Mouse (Mus musculus): ENCODE data around the gene Ms4a7. TPM values are rescaled to one million over a fixed set of nuclear protein-coding genes. Genes with fewer than 3 reads are reported as not detected.

Ms4a7 gene
- polyA plus RNA-seq (2014; fragmentation: Nextera tagmentation; extraction: Ambion mirVana) = 2.6 TPM in 1 of 2 replicates, not detected in the other

DNA sequence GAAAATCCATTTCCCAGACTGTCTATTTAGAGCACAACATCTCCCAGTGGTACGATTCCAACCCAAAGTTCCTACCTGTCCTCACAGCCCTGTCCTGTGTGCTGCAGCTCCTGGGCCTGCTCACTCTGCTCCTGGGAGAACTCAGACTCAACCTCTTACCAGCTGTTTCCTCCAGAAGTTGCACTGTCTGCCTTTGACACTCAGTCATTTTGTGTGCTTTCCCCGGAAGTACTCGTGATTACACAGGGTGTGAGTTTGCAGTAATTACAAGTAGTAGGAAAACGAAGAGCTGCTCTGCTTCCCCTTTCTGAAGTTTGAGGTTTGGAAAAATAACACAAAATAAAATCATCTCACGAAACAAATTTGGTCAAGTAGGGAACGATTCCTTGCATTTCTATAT lies at the start of gene Ms4a7:
Ms4a7 (minus strand) TSS at position 215 of the 400 bp plus-strand sequence.
- 93% methylated on average over 6 of the region's 6 CpGs for WGBS
- no peaks in the 10 kb centered on the region for H3K9me3 ChIP-seq (ENCODE audit: control insufficient read depth, low read length)
- no peaks in the 10 kb centered on the region for H3K36me3 ChIP-seq (ENCODE audit: control insufficient read depth, insufficient read depth, low read length)
- H3K4me1 ChIP-seq (ENCODE audit: control insufficient read depth, insufficient read depth, low read length) = no peaks in the 10 kb centered on the region
- DNase-seq (no peak), ATAC-seq (ENCODE audit: low FRiP score, low TSS enrichment) (no peak)
- H3K4me2 ChIP-seq (ENCODE audit: low read length) = no peak within 1 kb of the TSS
- H3K9ac ChIP-seq (replicated peaks; ENCODE audit: low read length) = no peak within 1 kb of the TSS
- no peak within 1 kb of the TSS for H3K27ac ChIP-seq (replicated peaks; ENCODE audit: low read depth, low read length)
- no peaks in the 10 kb centered on the region for H3K27me3 ChIP-seq (ENCODE audit: control insufficient read depth, insufficient read depth, low read length)
- H3K4me3 ChIP-seq (replicated peaks; ENCODE audit: low read depth, low read length) = no peak within 1 kb of the TSS

DNA sequence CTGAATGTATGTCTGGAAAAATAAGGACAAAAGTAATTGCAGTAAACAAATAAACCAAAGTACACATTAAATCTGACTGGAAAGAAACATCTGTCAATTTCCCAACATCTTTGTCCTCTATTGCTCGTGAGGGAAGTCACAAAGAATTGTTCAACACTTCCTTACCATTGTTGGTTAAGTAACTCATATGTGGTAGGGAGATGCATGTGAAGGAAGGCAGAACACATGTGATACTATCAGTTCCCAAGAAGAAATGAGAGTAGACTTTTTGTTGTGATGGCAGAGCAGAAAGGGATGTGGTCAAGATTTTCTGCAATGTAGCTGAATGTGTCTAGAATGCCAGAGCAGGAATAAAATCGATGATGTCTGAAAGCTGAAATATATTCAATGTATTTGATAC lies 40.5 kb upstream of the Ms4a7 start:
- no peak for DNase-seq
- H3K4me1 ChIP-seq (ENCODE audit: control insufficient read depth, insufficient read depth, low read length) = no peaks in the 10 kb centered on the region
- no peaks in the 10 kb centered on the region for H3K9me3 ChIP-seq (ENCODE audit: control insufficient read depth, low read length)
- H3K4me3 ChIP-seq (replicated peaks; ENCODE audit: low read depth, low read length) = no peak overlapping the region
- H3K9ac ChIP-seq (replicated peaks; ENCODE audit: low read length) = no peak overlapping the region
- no peaks in the 10 kb centered on the region for H3K36me3 ChIP-seq (ENCODE audit: control insufficient read depth, insufficient read depth, low read length)
- H3K27me3 ChIP-seq (ENCODE audit: control insufficient read depth, insufficient read depth, low read length) = no peaks in the 10 kb centered on the region
- WGBS = 79% methylated on average over 2 of the region's 2 CpGs
- ATAC-seq (ENCODE audit: low FRiP score, low TSS enrichment) = no peak
- H3K27ac ChIP-seq (replicated peaks; ENCODE audit: low read depth, low read length) = no peak overlapping the region
- no peak overlapping the region for H3K4me2 ChIP-seq (ENCODE audit: low read length)

DNA sequence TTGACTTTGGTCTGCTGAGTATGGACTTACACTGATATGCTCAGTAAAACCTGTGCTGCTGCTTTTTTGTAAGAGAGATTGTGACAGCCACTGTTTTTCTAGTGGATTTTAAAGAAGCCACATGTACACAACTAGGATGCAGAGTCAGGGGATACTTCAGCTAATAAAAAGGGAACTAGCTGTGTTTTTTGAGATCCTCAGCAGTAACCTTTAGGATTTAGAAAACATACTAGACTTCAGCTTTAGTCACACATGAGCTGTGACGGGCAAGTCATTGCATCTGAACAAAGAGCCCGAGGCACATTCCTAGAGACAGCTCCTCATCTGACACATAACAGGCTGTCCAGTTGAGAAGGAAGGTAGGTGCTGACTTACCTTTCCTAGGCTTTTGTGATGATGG lies 39.3 kb upstream of the Ms4a7 start, which contains the start of gene Ms4a4a:
Ms4a4a (plus strand) TSS at position 251 of the 400 bp plus-strand sequence.
- Histone ChIP-seq H3K36me3 (ENCODE audit: control insufficient read depth, insufficient read depth, low read length) (no peaks in the 10 kb centered on the region), H3K27me3 (ENCODE audit: control insufficient read depth, insufficient read depth, low read length) (no peaks in the 10 kb centered on the region), H3K4me2 (ENCODE audit: low read length) (no peak within 1 kb of the TSS), H3K4me1 (ENCODE audit: control insufficient read depth, insufficient read depth, low read length) (no peaks in the 10 kb centered on the region), H3K9ac (replicated peaks; ENCODE audit: low read length) (no peak within 1 kb of the TSS), H3K4me3 (replicated peaks; ENCODE audit: low read depth, low read length) (no peak within 1 kb of the TSS), H3K27ac (replicated peaks; ENCODE audit: low read depth, low read length) (no peak within 1 kb of the TSS), H3K9me3 (ENCODE audit: control insufficient read depth, low read length) (no peaks in the 10 kb centered on the region)
- ATAC-seq (ENCODE audit: low FRiP score, low TSS enrichment) (no peak), DNase-seq (no peak)
- 82% methylated on average over 2 of the region's 2 CpGs for WGBS

DNA sequence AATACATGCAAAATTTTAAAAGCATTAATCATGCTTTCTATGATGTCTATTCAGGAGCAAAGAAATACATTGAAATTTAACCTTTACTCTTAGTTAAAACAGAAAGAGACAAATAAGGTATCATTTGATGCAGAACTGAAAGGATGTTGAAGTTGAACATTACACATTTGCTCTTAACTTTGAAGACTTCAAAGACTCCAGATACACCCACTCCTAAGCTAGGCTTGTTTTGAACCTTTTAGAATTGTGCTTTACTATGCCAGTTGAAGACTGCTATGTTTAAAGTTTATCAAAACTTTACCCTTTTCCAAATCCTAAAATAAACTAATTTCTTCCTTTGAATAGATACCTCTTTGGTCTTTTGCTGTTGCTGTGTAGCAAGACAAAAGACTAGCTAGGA lies 35.2 kb upstream of the Ms4a7 start:
- Histone ChIP-seq H3K36me3 (ENCODE audit: control insufficient read depth, insufficient read depth, low read length) (no peaks in the 10 kb centered on the region), H3K4me1 (ENCODE audit: control insufficient read depth, insufficient read depth, low read length) (no peaks in the 10 kb centered on the region), H3K9me3 (ENCODE audit: control insufficient read depth, low read length) (no peaks in the 10 kb centered on the region), H3K4me3 (replicated peaks; ENCODE audit: low read depth, low read length) (no peak overlapping the region), H3K4me2 (ENCODE audit: low read length) (no peak overlapping the region), H3K27me3 (ENCODE audit: control insufficient read depth, insufficient read depth, low read length) (no peaks in the 10 kb centered on the region), H3K27ac (replicated peaks; ENCODE audit: low read depth, low read length) (no peak overlapping the region), H3K9ac (replicated peaks; ENCODE audit: low read length) (no peak overlapping the region)
- DNase-seq = no peak
- ATAC-seq (ENCODE audit: low FRiP score, low TSS enrichment) = no peak

DNA sequence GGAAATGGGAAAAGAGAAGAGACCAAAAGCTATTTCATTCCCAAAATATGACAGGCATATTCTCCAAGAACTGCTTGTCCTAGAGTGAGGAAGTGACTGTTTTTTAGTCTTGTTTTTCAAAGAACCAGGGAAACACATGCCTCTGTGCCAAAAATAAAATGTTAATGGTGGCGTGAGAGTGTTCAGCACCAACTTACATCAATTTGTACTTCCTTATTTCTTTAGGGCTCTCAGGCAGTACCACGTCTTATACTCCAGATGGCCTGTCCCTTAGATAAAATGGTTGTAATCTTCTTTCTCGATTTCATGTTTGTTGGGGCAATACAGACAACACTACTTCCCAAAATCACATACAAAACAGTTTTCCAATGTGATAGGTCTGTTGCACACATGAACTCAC lies 32.4 kb upstream of the Ms4a7 start:
- Histone ChIP-seq H3K27ac (replicated peaks; ENCODE audit: low read depth, low read length) (no peak overlapping the region), H3K4me2 (ENCODE audit: low read length) (no peak overlapping the region), H3K27me3 (ENCODE audit: control insufficient read depth, insufficient read depth, low read length) (no peaks in the 10 kb centered on the region), H3K4me3 (replicated peaks; ENCODE audit: low read depth, low read length) (no peak overlapping the region), H3K9me3 (ENCODE audit: control insufficient read depth, low read length) (no peaks in the 10 kb centered on the region), H3K4me1 (ENCODE audit: control insufficient read depth, insufficient read depth, low read length) (no peaks in the 10 kb centered on the region), H3K36me3 (ENCODE audit: control insufficient read depth, insufficient read depth, low read length) (no peaks in the 10 kb centered on the region), H3K9ac (replicated peaks; ENCODE audit: low read length) (no peak overlapping the region)
- ATAC-seq (ENCODE audit: low FRiP score, low TSS enrichment) (no peak), DNase-seq (no peak)
- 82% methylated on average over 3 of the region's 3 CpGs for WGBS

DNA sequence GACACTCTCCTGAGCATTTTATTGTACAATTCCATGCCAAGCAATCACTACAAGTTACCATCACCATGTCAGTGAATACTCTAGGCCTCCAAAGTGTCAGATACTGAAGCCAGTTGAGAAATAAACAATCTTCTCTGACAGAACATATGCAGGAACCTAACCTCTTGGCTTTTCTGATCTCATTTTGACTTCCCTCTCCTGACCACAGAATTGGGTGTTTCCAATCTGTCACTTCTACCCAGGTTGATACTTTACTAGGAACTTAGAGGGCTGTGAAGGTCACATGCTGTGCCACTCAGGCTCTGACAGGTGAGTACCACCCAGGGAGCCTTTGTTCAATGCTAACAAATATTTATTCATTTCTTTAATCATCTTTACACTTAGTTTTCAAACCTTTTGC lies 26.1 kb upstream of the Ms4a7 start:
- H3K4me3 ChIP-seq (replicated peaks; ENCODE audit: low read depth, low read length) = no peak overlapping the region
- no peaks in the 10 kb centered on the region for H3K9me3 ChIP-seq (ENCODE audit: control insufficient read depth, low read length)
- no peak overlapping the region for H3K4me2 ChIP-seq (ENCODE audit: low read length)
- no peaks in the 10 kb centered on the region for H3K4me1 ChIP-seq (ENCODE audit: control insufficient read depth, insufficient read depth, low read length)
- ATAC-seq (ENCODE audit: low FRiP score, low TSS enrichment) (no peak), DNase-seq (no peak)
- H3K27ac ChIP-seq (replicated peaks; ENCODE audit: low read depth, low read length) = no peak overlapping the region
- no peaks in the 10 kb centered on the region for H3K27me3 ChIP-seq (ENCODE audit: control insufficient read depth, insufficient read depth, low read length)
- no peaks in the 10 kb centered on the region for H3K36me3 ChIP-seq (ENCODE audit: control insufficient read depth, insufficient read depth, low read length)
- H3K9ac ChIP-seq (replicated peaks; ENCODE audit: low read length) = no peak overlapping the region

DNA sequence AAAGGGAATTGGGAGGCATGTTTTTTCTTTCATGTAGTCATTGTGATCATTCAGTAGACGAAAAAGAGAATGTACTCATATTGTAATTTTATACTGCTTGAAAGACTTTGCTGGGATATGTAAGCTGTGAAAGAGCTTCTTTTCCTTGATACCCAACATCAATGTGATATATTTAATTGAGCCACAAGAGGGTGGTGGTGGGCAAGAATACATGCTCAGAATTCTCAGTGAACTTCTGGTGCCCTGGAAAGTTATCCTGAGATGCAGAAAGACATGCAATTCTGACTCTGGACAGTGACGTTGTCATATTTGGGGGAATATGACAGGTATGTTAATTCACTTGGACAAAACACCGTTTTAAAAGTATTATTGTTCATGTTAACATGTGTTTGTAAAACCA lies 24.2 kb upstream of the Ms4a7 start:
- ATAC-seq (ENCODE audit: low FRiP score, low TSS enrichment) (no peak), DNase-seq (peak; percentile 11)
- H3K4me1 ChIP-seq (ENCODE audit: control insufficient read depth, insufficient read depth, low read length) = no peaks in the 10 kb centered on the region
- no peaks in the 10 kb centered on the region for H3K27me3 ChIP-seq (ENCODE audit: control insufficient read depth, insufficient read depth, low read length)
- H3K4me3 ChIP-seq (replicated peaks; ENCODE audit: low read depth, low read length) = no peak overlapping the region
- H3K27ac ChIP-seq (replicated peaks; ENCODE audit: low read depth, low read length) = no peak overlapping the region
- H3K9ac ChIP-seq (replicated peaks; ENCODE audit: low read length) = no peak overlapping the region
- no peak overlapping the region for H3K4me2 ChIP-seq (ENCODE audit: low read length)
- H3K9me3 ChIP-seq (ENCODE audit: control insufficient read depth, low read length) = no peaks in the 10 kb centered on the region
- H3K36me3 ChIP-seq (ENCODE audit: control insufficient read depth, insufficient read depth, low read length) = no peaks in the 10 kb centered on the region
- WGBS = 70% methylated on average over 3 of the region's 3 CpGs

DNA sequence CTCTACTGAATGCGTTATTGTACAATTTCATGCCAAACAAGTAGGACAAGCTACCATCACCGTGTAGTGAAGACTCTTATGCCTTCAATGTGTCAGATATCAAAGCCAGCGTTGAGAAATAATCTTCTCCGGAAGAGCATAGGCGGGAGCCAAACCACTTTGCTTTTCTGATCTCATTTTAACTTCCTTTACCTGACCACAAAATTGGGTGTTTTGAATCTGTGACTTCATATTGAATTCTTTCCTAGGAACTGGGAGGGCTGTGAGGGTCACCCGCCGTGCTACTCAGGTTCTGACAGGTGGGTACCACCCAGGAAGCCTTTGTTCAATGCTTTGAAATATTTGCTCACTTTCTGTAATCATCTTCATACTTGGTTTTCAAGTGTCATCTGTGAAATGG lies 19.8 kb upstream of the Ms4a7 start:
- DNase-seq = no peak
- Histone ChIP-seq H3K27ac (replicated peaks; ENCODE audit: low read depth, low read length) (no peak overlapping the region), H3K4me1 (ENCODE audit: control insufficient read depth, insufficient read depth, low read length) (no peaks in the 10 kb centered on the region), H3K36me3 (ENCODE audit: control insufficient read depth, insufficient read depth, low read length) (no peaks in the 10 kb centered on the region), H3K27me3 (ENCODE audit: control insufficient read depth, insufficient read depth, low read length) (no peaks in the 10 kb centered on the region), H3K4me3 (replicated peaks; ENCODE audit: low read depth, low read length) (no peak overlapping the region), H3K4me2 (ENCODE audit: low read length) (no peak overlapping the region), H3K9me3 (ENCODE audit: control insufficient read depth, low read length) (no peaks in the 10 kb centered on the region), H3K9ac (replicated peaks; ENCODE audit: low read length) (no peak overlapping the region)
- no peak for ATAC-seq (ENCODE audit: low FRiP score, low TSS enrichment)
- 87% methylated on average over 7 of the region's 7 CpGs for WGBS

DNA sequence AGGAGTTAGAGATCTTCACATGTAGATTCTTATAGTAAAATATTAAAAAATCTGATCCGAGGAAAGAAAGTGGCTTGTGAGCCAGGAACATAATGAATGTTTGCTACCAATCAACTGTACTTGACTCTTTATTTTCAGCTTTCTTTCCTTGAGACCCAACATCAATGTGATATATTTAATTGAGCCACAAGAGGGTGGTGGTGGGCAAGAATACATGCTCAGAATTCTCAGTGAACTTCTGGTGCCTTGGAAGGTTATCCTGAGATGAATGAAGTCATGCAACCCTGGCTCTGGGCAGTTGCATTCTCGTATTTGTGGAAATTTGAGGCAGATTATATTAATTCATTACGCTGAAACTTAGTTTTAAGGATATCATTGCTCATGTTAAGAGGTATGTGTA lies 15.9 kb upstream of the Ms4a7 start:
- Histone ChIP-seq H3K27ac (replicated peaks; ENCODE audit: low read depth, low read length) (no peak overlapping the region), H3K9me3 (ENCODE audit: control insufficient read depth, low read length) (no peaks in the 10 kb centered on the region), H3K36me3 (ENCODE audit: control insufficient read depth, insufficient read depth, low read length) (no peaks in the 10 kb centered on the region), H3K4me3 (replicated peaks; ENCODE audit: low read depth, low read length) (no peak overlapping the region), H3K27me3 (ENCODE audit: control insufficient read depth, insufficient read depth, low read length) (no peaks in the 10 kb centered on the region), H3K4me1 (ENCODE audit: control insufficient read depth, insufficient read depth, low read length) (no peaks in the 10 kb centered on the region), H3K9ac (replicated peaks; ENCODE audit: low read length) (no peak overlapping the region), H3K4me2 (ENCODE audit: low read length) (no peak overlapping the region)
- ATAC-seq (ENCODE audit: low FRiP score, low TSS enrichment) (no peak), DNase-seq (peak; percentile 7)
- WGBS = 60% methylated on average over 3 of the region's 3 CpGs

All from midbrain, embryonic 14.5 days (tissue).